Mouse (Mus musculus) brain, embryonic 18.5 days (tissue): Measurements from ENCODE around the gene Ints14.
A peak's percentile ranks its signal among the peaks of the same experiment; 100 is the strongest.

Experiments
- DNase-seq: peaks from one replicate; pipeline ENCODE4 v3.0.0-alpha.2; 2012; ENCODE audit warnings: low read depth, low spot score

Ints14 gene

DNA sequence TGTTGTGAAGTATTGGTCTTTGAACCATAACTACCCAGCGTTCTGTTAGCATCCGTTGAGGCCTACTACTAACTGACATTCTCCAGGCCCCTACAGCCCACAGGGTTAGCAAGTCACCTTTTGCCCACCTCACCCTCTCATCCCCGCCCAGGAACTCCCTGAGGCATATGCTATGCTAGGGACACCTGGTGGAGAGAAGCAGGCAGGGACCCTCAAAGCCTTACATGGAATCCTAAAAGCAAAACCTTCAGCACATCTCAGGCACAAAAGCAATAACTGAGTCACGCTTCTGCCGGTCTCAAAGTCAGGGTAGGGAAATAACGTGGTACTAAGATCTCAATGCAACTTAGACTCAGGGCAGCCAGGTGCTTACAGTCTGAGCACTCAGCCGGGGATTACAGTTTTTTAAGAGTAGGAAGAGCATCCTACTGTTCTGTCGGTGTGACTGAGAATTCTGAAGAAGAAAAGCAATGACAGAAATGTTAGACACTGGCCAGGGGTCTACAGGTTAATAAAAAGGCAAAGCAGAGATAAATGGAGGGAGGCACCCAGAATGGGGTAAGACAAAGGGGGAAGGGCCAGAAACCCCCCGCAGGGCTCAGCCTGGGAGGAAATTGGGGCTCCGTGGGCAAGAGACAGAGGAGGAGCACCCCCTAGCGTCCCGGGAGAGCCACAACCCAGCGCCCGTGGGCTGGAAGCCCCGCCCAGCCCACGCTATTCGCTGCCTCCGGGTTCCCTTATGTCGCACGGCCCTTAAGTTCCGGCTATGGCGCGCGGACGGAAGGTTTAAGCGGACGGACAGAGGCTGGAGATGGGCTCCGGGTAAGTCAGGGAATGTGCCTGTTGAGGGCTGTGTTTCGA, at the start of gene Ints14:
Gene Ints14 (plus strand): TSS at position 789 of the 861 bp plus-strand sequence.
- DNase-seq = peak; percentile 88

DNA sequence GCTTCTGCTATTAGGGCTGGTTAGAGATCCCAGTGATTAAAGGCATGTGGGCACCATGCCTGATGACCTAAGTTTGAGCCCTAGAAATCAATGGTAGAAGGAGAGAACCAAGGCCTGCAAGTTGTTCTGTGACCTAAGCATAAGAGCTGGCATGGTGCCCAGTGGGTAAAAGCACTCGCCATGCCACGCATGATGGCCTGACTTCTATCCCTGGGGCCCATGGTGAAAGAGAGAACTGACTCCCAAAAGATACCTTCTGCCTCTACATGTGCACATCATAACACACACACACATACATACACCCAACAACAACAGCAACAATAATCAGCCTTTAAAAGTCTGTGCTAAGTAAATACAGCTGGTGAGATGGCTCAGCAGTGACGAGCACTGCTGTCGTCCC, 47.3 kb upstream of the Ints14 start:
- DNase-seq = no peak

DNA sequence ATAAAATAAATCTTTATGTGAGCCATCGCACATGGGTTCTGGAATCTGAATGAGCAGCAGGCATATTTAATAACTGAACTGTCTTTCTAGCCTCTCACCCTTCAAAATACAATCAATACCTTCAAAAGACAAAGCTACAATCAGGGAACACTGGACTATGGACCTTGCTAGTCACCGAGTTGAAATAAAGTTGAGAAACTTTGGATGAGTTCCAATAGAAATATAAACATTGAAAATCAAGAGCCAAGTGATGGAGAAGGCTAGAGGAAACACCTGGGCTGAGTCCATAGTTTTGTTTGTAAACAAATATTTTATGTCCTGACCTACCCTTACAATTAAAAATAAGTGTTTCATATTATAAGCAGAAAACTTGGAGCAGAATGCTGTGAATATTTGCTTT, 46.7 kb upstream of the Ints14 start:
- no peak for DNase-seq

DNA sequence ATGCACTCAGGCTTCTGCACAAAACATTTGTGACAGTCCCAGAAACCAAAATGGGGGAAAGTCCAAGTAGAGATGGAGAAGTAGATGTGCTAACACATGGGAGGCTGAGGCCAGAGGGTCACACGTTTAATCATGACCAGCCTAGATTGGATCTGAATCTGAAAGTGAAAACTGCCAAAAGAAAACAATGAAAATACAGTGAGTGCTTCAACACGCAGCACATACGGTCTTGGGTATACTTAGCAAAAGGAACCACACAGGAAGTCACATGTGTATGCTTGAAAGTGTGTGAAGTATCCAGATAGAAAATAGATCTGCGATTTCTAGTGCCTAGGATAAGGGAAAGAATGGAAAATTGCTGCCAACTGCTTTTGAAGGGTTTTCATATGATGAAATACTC, 46.1 kb upstream of the Ints14 start:
- no peak for DNase-seq

DNA sequence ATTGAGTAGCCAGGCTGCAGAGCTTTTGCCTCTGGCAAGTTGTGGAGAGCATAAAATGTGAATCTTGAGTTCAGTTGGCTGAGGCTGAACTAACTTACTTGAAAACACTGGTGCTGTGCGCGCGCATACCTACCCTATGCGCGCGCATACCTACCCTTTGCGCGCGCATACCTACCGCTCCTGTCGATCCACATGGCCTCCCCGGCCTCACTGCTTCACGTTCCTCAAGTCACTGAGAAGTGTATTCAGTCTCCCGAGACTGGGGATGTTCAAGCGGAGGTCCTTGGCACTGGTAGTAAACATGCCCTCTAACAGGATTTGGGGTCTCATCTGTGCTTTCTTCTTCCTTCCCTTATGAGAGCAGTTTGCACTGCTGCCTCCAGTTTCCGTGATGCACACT, 42.1 kb upstream of the Ints14 start:
- DNase-seq = no peak

DNA sequence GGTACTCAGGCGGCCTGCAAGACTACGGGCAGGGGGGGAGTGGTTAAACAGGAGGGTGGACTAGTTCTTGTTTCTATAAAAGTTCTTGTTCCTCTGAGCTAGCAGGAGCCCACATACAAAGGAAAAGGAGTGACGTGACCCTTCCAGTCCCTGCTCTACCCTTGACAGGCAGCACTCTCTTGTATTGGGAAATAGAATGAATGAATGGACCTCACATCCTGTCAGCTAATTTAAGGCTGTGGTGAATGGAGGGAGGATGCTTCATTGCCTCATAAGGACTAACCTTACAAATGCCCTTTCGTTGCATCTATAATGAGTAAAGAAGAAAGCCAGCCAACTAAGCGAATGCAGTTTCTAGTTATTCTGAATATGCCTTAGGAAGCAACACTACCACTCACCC, 34.9 kb upstream of the Ints14 start:
- no peak for DNase-seq

DNA sequence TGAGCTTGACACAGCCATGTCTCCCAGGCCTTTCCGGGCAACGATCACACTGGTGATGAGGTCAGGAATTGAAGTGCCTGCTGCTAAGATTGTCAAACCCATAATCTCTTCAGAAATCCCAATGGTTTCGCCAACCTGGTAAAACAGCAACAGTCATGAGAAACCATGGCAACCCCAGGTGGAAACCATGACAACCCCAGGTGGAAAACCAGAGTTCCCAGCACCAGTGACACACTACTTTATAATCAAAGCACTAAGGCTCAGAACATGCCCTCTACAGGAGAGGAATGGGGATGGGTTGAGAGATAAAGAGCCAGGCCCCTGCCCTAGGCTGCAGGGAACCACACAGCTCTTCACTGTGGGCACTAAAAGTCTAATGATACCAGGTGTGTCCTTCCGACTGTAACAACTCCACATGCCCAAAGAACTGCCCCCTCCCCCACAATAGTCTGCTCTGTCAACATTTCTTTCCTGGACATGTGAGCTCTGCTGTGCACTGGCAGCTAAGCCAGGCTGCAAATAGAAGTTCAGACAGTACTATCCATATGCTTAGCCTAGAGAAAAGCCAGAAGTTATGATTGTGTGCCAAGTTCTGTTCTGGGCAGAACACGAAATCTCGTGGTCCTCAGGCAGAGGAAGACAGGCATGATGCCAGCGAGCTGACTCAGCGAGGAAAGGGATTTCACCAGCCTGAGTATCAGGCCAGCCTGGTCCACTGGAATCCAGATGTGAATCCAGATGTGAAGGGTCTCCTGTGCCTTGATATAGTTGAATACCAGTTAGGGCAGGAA, 34.3 kb upstream of the Ints14 start:
- DNase-seq = no peak

DNA sequence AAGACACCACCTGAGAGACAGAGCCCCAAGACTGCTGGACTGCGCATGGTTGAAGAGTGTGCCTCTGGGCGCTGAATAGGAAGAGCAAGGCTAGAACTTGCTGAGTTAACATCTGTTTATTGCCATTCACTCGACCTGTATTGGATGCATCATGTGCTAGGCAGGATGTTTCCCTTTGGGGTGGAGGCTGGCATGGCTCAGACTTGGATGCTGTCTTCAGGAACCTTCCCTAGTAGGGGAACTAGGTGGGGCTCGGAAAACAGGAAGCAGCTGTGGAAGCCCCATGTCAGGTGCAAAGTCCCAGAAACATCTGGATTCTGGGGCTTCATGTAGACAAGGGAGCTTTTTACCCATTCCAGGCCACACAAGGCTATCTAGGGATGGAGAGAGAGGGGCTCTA, 30.4 kb upstream of the Ints14 start:
- no peak for DNase-seq

DNA sequence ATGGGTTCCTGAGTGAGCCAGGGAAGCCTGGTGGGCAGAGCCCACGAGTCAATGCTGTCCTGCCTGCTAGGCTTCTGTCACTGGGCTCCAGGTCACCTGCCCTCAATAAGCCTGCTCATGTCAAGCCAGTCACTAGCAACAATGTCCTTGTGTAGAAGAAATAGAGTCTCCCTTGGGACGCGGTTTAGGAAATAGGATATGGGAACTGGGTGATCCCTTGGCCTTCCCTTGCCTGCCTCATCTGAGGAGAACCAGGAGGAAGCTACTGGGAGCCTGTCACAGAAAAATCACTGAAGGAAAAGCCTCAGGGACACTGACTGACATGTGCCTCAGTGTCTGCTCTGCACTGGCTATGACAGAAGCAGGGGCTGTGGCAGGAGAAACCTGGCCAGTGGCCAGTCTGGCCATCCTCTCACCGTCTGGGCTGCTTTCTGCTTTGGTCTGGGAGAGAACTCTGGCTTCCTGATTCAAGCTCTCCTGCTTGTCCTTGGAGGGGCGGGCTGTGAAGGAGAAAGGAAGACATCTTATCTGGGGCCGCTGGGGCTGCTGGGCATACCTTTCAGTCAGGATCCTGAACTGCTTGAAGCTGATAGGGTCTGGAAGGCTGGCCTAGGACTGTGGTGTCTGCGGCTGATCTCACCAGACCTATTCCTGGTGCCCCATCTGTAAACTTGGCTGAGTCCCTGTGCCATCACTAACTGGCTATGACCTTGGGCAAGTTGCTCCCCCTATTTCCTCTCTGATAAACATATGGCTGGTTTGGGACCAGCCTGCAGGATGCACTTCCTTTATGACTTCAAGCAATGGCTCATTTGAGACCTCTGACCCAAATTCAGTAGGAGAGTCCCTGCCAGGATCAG, 28.7 kb upstream of the Ints14 start:
- no peak for DNase-seq

DNA sequence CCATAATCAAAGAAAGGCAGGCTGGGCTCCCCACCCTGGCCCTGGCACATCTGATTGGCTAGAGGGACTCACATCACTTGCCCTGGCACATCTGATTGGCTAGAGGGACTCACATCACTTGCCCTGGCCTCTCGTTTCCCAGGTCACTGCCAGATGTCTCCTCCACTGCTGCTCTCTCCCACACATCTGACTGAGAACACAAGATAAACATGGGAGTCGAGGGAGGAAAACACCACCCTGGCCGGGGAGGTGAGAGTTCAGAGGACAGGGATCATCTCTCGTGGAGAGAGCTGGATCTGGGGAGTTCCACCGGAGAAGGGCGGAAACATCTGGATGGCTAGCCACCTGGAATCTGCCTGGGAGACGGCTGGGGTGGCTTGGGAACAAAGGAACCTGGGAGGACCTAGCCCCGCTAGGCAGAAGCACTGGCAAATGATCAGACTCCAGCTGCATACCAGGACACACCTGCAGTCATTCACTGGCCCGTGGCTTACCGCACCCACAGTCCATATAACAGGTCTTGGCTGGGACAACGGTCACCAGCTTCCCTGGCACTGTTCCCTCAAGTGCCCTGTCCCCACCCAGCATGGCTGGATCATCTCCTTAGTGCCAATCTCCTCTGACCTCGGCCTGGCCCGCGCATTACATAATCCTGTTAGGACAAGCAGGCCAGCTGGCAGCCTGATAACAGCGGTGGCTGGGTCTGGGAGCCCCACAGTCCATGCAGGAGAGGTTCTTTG, 26.5 kb upstream of the Ints14 start:
- no peak for DNase-seq

DNA sequence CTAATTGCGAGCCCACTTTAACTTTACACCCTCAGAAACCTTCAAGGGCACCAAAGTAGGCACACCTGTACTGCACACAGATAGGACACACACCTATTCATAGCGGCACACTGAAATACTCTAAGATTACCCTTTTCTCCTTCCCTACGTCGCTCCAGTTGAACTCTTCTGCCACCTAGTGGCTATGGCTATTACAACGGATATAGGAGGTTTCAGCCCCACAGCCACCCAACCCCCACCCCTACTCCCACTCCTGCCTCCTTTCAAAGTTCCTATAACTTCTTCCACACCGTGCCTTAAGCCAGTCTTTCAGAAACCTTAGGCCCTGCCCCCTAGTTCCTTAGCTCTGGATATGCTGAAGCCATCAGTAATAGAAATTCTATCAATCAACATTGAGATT, 24.2 kb upstream of the Ints14 start:
- DNase-seq = no peak

DNA sequence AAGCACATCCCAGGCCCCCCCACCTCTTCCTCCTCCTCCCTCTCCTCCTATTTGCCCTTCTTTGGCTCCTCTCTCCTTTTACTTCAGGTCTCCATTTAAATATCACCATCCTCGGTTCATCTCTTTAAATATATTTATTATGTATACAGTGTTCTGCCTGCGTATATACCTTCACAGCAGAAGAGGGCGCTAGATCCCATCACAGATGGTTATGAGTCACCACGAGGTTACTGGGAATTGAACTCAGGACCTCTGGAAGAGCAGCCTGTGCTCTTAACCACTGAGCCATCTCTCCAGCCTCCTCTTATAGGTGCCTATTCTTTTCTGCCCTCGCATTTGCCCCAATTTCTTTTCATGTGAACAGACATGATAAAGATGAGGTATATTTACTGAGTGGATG, 23.2 kb upstream of the Ints14 start:
- DNase-seq = no peak

DNA sequence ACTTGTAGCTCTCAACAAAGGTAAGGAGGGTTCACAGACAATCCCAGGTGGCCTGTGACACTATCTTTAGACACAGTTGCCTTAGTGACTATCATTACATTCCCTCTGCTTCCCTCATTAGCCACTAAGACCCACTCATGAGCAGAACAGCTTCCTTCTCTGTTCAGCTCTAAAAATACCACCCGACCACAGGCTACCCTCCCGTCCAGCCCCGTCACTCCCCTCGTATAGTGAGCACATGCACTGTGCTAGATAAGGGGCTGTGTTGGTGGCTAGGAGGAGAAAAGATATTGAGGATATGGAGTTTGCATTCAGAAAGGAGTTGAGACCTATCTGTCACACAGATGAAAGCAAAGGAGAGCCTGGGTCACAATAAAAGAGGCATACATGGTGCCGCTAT, 22.2 kb upstream of the Ints14 start:
- DNase-seq = no peak

DNA sequence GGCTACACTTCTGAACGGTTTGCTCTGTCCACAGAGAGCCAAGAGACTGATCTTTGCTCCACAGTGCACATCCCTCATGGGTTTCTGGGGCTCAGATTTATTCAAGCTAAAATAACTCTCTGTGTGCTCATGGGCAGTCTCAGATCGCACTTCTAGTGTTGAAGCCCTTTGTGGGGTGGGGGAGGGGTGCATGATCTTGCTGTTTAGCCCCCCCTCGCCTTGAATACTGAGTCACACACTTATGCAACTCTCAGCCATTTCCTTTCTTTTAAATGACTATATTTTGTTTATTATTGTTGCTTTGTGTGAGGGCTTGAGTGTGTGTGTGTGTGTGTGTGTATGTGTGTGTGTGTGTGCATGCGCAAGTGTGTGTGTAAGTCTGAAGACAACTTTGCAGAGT, 21.4 kb upstream of the Ints14 start:
- DNase-seq = no peak

DNA sequence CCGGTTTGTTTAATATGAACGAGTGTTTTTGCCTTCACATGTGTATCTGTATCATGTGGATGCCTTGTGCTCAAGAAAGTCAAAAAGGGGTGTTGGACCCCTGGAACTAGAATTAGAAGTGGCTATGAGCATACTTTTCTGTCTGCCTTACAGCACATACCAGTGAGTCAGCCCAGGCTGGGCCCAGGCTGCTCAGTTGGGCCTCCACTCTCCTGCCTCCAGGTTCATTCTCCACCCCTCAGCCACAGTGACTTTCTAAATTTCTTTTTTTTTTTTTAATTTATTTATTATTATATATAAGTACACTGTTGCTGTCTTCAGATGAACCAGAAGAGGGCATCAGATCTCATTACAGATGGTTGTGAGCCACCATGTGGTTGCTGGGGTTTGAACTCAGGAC, 20.9 kb upstream of the Ints14 start:
- DNase-seq = no peak

DNA sequence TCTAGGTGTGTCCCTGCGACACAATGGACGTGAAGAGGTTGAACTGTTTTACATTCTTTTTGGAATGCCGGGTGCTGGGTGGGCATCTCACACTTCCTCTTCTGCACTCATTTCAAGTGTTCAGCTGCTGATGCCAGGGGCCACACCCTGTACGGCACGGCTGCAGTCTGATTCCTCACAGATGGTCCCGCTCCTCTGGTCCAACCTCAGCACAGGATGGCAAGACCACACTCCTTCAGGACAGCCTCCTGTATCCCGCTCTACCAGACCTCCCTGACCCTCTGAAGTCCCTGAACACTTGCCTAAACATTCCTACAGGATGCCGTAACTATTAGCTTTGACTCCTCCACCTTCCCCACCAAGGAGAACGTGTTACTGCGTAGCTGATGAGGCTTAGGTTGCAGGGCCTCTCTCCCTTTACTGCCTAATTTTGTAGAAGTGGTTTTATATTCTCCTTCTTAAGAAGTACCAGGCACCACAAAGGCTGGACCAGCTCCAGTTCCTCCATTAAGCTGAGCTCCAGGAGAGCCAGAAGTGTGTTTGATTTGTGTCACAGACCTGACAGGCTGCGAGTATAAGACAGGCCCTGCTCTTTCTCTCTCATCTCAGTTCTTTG, 19.9 kb upstream of the Ints14 start:
- DNase-seq = no peak

DNA sequence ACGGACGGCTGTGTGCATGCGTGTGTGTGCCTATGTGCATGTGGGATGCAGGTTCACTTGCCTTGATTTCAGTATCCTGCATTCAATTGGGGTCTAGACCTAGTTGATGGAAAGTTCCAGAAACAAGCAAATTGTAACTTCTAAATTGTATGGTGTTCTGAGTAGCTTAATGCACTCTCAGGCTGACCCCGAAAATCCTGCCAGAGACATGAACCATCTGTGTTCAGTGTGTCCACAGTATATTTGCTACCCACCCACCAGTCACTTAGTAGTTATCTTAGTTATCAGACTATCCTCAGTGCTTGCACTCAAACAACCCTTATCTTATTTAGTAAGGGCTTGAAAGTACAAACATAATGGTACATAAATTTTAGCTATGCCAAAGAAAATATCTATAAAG, 19.1 kb upstream of the Ints14 start:
- no peak for DNase-seq

DNA sequence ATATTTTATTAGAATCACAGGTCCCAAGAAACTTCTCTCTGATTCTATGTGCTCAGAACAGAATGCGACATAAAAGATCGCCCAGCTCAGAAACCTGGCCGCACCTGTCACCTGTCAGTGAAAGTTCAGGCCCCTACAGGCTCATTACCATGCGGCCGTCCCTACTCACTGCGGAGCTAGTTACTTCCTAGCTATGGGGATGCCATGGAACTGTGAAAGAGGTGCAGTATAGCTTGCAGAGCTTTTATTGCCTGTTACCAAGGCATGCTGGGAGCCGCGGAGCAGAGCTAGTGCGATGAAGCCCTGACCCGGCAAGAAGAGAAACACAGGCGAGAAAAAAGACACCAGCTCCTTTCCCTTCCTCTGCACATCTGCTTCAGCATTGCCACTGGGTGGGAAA, 16.7 kb upstream of the Ints14 start:
- no peak for DNase-seq

DNA sequence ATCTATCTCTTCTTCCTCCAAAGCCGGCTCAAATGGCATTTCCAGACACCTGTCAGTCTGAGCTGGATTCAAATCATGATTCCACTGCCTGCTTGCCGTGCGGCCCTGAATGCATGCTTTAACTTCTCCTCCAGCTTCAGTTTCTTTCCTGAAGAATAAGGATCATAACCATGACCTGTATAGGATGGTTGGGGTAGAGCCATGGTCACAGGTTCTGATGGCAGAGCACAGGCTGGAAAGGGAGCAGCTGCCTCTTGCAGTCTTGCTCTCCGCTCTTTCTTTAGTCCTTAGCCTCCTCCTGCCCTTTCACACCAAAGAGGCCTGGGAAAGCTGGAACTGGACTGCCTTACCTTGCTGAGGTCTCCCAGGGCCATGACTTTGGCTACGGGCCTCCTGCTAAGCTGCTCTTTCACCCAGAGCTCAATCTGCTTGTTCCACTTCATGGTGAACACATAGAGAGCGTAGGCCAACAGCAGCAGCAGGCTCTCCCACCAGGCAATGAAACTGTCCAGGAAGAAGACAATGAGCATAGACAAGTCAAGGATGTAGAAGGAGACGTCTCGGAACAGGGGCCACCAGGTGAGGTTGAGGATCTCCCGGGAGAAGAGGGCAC, 13.1 kb upstream of the Ints14 start:
- no peak for DNase-seq

DNA sequence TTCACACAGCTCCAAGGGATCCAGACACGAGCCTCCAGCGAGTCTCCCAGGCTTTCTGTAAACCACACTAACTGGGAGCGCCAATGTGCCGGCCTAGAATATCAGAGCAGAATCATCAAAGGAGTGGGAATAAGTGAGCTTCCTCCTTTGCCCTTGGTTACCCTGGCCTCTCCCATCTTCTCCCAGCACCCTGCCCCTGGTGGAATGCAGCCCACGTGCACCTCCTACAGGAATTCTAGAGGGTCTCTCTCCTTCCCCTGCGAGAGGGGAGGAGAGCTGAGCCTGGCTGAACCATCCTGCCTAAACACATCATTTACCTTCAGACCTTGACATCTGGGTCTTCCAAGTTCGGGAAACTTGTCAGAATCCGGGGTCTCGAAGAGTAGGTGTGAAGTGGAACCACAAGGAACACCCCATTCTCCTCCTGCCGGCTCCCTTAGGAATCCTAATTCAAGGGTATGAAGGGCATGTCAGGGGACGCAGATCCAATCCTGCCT, 9.5 kb upstream of the Ints14 start, which contains the start of gene Slc24a1:
Gene Slc24a1 (minus strand): TSS at position 447 of the 497 bp plus-strand sequence.
- DNase-seq = no peak
